Mouse (Mus musculus) ovary, postnatal 36 days (tissue): ENCODE measurements around the gene Card10.
A peak's percentile ranks its signal among the peaks of the same experiment; 100 is the strongest.

Source experiments
- DNase-seq: peaks from one replicate; pipeline ENCODE4 v3.0.0; 2022; ENCODE audit warnings: low spot score, mixed read lengths

Card10 gene

DNA sequence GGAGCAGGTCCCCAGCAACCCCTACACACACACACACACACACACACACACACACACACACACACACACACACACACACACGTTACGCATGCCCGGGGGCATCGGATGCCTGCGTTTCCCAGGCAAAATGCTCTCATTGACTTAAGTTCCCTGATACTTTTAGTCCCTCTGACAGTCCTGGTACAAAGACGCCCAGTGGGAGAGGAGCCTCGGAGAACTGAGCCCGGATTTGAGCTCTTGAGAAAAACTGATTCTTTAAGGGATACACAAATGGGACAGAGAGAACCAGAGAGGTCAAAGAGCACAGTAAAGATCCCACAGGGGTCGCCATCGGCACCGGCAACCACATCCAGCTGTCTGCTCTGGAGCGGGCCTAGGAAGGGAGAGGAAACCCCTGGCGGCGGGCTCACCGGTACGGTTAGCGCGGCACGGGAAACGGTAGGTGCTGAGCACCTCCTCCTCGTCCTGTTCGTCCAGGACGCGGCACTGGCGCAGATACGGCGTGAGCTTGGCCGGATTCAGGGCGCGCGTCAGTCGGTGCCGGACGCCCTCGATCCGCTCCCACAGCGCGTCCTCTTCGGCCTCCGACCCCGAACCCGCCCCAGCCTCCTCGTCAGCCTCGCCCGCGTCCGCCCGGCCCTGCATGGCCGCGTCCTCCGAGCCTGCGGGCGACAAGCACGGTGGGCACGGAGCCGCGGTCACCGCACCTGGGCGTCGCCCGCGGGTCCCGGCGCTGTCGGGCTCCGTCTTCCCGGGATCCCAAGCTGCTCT is 686 bp downstream of the Card10 start:
- no peak for DNase-seq

GRCm38 (mm10) chr15:78801571-78801970 is 1.3 kb downstream of the Card10 start:
- no peak for DNase-seq

- no peak for DNase-seq
Observed at GRCm38 (mm10) chr15:78799029-78799428, 3.8 kb downstream of the Card10 start.

DNA sequence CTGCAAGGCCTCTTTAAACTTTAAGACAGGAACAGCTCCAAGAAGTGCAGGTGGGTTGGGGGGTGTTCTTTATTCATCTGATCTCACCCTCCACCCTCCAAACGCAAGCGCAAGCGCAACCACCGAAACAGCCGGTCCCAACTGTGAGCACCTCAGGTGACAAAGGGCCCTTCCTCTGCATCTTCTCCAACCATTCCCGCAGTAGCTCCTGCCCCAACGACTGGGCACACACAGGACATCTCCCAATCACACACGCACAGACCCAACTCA is 5.8 kb downstream of the Card10 start:
- DNase-seq: no peak

DNA sequence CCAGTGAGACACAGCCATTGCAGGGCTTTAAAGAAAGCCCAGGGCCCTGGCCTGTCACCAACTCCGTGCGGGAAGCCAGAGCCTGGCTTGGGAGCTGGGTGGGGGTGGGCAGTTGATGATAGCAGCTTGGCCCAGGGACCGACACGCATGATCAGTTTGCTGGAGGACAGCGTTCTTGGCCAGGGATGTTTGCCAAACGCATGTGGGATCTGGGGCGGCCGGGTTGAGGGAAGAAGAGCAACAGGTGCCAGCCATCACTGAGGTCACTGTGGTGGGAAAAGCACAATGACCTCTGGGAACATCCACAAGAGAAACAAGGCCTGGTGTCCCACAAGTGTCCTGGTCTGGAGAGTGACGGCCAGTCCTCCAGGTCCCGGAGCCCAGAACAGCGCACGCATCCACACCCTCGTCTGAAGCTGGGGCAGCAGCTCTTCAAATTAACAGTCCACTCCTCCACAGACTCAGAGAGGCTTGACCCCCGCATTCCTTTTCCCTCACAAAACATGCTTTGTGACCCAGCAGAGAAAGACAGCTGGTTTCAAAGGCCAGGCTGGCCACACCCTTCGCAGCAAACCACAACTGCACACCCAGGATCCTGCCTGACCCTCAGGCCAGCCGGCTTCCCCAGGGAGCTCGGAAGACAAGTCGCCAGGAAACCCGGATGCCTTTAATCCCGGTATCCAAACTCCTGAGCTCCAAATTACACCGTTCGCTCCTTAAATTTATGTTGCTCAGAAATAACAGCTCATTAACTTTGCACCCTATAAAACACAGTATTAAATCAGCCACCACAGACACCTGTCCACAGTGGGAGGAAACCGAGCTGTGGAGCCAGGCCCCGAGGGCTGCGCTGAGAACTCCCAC is 6.4 kb downstream of the Card10 start:
- DNase-seq: no peak

GRCm38 (mm10) chr15:78790990-78791389 is 11.9 kb downstream of the Card10 start:
- DNase-seq: no peak

GRCm38 (mm10) chr15:78790451-78790850 is 12.4 kb downstream of the Card10 start:
- DNase-seq: no peak

DNA sequence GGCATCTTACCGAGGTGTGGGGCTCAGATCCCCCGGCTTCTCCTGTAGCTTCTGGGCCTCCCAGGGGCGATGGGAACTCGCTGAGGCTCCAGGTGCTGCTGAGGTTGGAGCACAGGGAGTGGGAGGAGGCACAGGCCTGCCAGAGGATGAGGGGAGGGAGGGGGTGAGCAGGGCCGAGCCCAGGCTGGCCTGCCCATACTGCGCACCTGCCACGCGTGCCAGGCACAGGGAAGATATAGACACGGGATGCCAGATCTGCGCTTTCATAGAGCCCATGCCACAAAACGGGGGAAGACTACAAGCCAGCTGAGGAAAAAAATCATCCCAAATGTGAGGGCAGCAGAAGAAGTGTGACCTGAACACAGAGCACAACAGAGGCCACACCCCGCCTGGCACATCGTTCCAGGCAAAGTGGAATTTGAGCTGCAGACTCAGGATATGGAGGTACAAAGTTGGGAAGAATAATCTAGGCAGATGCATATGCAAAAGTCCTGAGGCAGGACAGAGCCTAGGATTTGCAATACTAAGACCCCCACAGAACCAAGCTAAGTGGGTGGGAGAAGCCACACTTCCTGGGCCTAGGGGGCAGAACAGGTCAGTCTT is 13.0 kb downstream of the Card10 start:
- DNase-seq: no peak

DNA sequence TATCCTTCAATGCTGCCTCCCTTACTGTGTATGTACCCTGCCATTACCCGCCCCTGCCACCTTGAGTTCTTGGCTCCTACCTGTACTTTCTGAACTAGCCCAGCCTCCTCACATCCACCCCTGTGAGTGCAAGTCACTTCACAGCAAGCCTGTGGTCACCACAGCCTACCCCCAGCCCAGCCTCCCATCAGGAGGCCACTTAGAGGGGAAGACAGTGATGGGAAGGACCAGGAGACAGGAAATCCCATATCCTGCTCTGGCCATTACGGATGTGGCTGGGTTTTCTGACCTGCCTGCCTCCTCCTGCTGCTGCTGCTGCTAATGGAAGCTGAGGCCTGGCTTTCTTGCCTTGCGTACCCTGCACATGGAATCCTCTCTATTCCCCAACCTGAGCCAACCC is 14.8 kb downstream of the Card10 start:
- DNase-seq: no peak

- DNase-seq: no peak
Observed at GRCm38 (mm10) chr15:78787287-78787856, 15.5 kb downstream of the Card10 start.

DNA sequence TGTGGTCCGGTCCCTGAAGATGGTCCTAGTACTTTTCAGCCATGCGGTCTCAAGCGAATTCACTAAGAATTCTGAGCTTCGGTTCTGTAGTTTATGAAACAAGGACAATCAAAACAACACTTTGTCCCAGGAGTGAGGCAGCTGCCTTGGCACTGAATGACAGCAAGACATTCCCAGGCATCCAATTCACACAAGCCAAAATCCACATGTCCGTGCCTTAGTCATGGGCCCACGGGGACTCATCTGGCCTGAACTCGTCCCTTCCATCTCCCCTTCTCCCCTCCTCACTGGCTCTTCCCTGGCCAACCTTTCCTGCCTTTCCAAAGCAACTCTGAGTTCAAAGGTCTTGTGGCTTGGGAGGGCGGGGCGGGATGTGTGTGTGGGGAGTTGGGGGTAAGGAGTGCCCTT is 16.4 kb downstream of the Card10 start:
- no peak for DNase-seq

- peak; percentile 45 for DNase-seq
Observed at GRCm38 (mm10) chr15:78785961-78786360, 16.9 kb downstream of the Card10 start.

- DNase-seq: no peak
Observed at GRCm38 (mm10) chr15:78785258-78785657, 17.6 kb downstream of the Card10 start.

DNA sequence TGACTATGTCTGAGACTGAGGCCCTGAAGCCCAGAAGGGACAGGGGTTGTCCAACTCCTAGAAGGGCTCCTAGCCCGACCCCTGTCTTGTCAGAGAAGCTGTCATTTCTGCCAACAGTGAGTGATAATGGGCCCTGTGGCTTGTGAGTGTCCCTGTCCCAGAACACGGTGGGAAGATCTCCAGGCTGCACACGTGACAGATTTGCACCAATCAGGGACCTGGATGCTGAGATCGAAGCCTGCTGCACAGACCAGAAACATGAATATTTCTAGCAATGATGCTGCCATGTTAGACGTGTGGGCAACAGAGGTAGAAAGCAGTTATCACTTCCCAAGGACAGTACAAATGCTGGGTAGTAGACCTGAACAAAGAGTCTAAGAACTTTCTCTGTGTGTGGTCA is 18.3 kb downstream of the Card10 start:
- no peak for DNase-seq

- DNase-seq: no peak
Observed at GRCm38 (mm10) chr15:78782348-78783103, 20.3 kb downstream of the Card10 start.

- DNase-seq: no peak
Observed at GRCm38 (mm10) chr15:78780908-78781307, 21.9 kb downstream of the Card10 start.

- DNase-seq: no peak
Observed at GRCm38 (mm10) chr15:78780359-78780758, 22.5 kb downstream of the Card10 start.

DNA sequence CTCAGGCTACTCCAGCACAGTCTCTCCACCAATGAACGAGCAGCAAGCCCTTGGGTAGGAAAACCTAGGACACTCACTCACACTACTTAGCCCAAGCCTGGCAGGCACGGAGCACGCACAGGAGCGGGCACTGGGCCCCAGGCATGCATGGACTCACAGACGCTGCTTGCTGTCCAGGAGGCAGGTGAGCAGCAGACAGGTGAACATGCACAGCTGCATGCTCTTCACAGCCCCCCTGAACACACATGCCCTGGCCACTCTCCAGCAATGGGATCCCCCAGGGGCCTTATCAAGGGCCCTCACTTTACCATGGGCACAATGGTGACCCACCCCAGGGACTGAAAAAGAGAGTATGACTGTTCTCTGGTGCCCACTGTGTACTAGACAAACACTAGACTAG is 23.2 kb downstream of the Card10 start:
- DNase-seq: no peak

- DNase-seq: no peak
Observed at GRCm38 (mm10) chr15:78779253-78779652, 23.6 kb downstream of the Card10 start.

- DNase-seq: peak; percentile 81
Observed at GRCm38 (mm10) chr15:78778077-78778870, 24.6 kb downstream of the Card10 start.

- peak; percentile 64 for DNase-seq
Observed at GRCm38 (mm10) chr15:78773290-78773729, 29.5 kb downstream of the Card10 start, which contains the start of gene Mfng. Gene Mfng (minus strand): TSS chr15:78773475.
